Mouse (Mus musculus): Measurements from ENCODE around the gene Stpg3. TPM values are rescaled to one million over a fixed set of nuclear protein-coding genes. Genes with fewer than 3 reads are reported as not detected.

The Stpg3 gene
- 0.45 and 1.1 TPM in 2 replicates for total RNA-seq (2012; rRNA removed)

DNA sequence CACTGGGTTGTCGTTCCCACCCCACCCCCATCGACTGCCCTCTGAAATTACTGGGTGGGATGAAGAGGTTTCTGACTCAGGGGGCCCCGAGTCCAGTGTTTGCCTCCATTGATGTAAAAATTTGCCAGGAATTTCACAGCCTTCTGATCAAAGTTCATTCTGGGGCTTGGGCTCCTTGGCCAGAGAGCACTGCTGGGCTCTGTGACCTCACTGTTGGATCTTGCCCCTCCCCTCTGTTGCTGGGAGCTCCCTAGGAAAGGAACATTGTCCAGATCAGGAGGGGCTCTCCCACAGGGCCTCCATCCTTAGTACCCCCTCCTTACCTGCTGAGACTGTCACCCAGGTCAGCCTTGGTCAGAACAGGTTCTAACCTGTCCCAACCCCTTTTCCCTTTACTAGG is at the start of gene Stpg3:
Gene Stpg3, minus strand, starts transcription at position 194 of the 400 bp plus-strand sequence.
- H3K36me3 ChIP-seq (ENCODE audit: control insufficient read depth, insufficient read depth, low read length, poor library complexity, severe bottlenecking), result 0 out of 2 replicates have a peak, but pooled peaks cover 2% of the 10 kb centered on the region
- peaks cover 8 to 10% of the 10 kb centered on the region in 2 experiments; a peak in 2 of 4 replicates for H3K4me1 ChIP-seq (ENCODE audit: control insufficient read depth in 2 of 2, insufficient read depth in 2 of 2, low read length in 2 of 2, poor library complexity in 1 of 2)
- no peak for TF ChIP-seq CHD2 (IDR thresholded peaks at IDR 0.05; ENCODE audit: low read depth, low read length)
- TF ChIP-seq ZNF384 (IDR thresholded peaks at IDR 0.05; ENCODE audit: low read depth, low read length), result no peak
- no peak for TF ChIP-seq HCFC1 (IDR thresholded peaks at IDR 0.05; ENCODE audit: borderline replicate concordance, insufficient read depth, low read length)
- TF ChIP-seq MAFK (IDR thresholded peaks at IDR 0.05; ENCODE audit: insufficient read depth, low read depth, low read length), result no peak
- TF ChIP-seq ZC3H11A (IDR thresholded peaks at IDR 0.05; ENCODE audit: borderline replicate concordance, low read depth, low read length), result no peak
- peak within 1 kb of the TSS; percentile 19 to 59 for H3K4me3 ChIP-seq (ENCODE audit: insufficient read depth in 1 of 2, low read depth in 1 of 2, low read length in 2 of 2, poor library complexity in 1 of 2, severe bottlenecking in 1 of 2)
- no peaks in the 10 kb centered on the region for H3K9me3 ChIP-seq (ENCODE audit: control insufficient read depth, insufficient read depth, low read depth, low read length)
- in situ Hi-C loops (cut with MboI; ENCODE audit: low sequenced_read_pairs in 2 of 2, unreplicated experiment in 2 of 2), result no loop called here
- H3K27ac ChIP-seq (ENCODE audit: insufficient read depth, low read depth, low read length, poor library complexity, severe bottlenecking), result no peak within 1 kb of the TSS
- H3K9ac ChIP-seq (ENCODE audit: insufficient read depth, low read depth, low read length, poor library complexity, severe bottlenecking), result peak within 1 kb of the TSS; percentile 55
- no peak for DNase-seq (ENCODE audit: low read depth, low spot score)

DNA sequence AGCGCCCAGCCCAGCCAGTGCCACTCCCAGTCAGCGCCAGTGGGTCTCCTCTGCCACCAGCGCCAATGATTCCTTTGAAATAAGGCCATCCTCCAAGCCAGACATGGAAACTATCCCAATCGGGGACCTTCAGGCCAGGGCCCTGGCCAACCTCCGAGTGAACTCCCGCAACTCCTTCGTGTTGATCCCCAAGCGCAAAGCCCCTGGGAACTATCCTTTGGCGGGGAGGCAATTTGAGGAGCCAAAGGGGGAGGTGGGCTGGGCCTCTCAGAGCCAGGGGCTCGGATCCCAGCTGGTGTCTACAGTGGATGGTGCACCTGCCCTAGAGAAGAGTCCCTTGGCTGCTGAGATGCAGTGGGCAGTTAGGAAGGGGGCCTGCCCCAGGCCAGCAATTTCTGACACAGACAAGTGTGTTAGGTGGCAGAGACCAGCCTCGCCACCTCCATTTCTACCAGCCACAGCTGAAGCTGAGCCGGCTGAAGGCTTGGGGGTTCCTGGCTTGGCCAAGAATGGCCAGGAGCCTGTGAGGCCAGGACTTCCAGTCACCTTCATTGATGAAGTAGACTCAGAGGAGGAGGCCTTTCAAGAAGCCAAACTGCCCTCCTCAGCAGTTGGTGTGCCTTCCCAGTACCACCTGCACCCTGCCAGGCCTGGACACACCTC is 49.3 kb upstream of the Stpg3 start:
- Histone ChIP-seq H3K9ac (ENCODE audit: insufficient read depth, low read depth, low read length, poor library complexity, severe bottlenecking) (peak overlapping the region; percentile 86), H3K36me3 (ENCODE audit: control insufficient read depth, insufficient read depth, low read length, poor library complexity, severe bottlenecking) (peaks cover 2% of the 10 kb centered on the region; the same call in 1 of the 2 replicates), H3K9me3 (ENCODE audit: control insufficient read depth, insufficient read depth, low read depth, low read length) (no peaks in the 10 kb centered on the region), H3K27ac (ENCODE audit: insufficient read depth, low read depth, low read length, poor library complexity, severe bottlenecking) (no peak overlapping the region), H3K4me3 (ENCODE audit: insufficient read depth in 1 of 2, low read depth in 1 of 2, low read length in 2 of 2, poor library complexity in 1 of 2, severe bottlenecking in 1 of 2) (peak overlapping the region; percentile 87 to 90), H3K4me1 (ENCODE audit: control insufficient read depth in 2 of 2, insufficient read depth in 2 of 2, low read length in 2 of 2, poor library complexity in 1 of 2) (peaks cover 0 to 12% of the 10 kb centered on the region in 2 experiments; a peak in 1 of 4 replicates)
- in situ Hi-C loops (cut with MboI; ENCODE audit: low sequenced_read_pairs in 2 of 2, unreplicated experiment in 2 of 2), result no loop called here
- no peak for DNase-seq (ENCODE audit: low read depth, low spot score)
- no peak for TF ChIP-seq ZC3H11A (IDR thresholded peaks at IDR 0.05; ENCODE audit: borderline replicate concordance, low read depth, low read length)
- TF ChIP-seq CHD2 (IDR thresholded peaks at IDR 0.05; ENCODE audit: low read depth, low read length), result no peak
- TF ChIP-seq HCFC1 (IDR thresholded peaks at IDR 0.05; ENCODE audit: borderline replicate concordance, insufficient read depth, low read length), result no peak
- TF ChIP-seq MAFK (IDR thresholded peaks at IDR 0.05; ENCODE audit: insufficient read depth, low read depth, low read length), result no peak
- TF ChIP-seq ZNF384 (IDR thresholded peaks at IDR 0.05; ENCODE audit: low read depth, low read length), result no peak

DNA sequence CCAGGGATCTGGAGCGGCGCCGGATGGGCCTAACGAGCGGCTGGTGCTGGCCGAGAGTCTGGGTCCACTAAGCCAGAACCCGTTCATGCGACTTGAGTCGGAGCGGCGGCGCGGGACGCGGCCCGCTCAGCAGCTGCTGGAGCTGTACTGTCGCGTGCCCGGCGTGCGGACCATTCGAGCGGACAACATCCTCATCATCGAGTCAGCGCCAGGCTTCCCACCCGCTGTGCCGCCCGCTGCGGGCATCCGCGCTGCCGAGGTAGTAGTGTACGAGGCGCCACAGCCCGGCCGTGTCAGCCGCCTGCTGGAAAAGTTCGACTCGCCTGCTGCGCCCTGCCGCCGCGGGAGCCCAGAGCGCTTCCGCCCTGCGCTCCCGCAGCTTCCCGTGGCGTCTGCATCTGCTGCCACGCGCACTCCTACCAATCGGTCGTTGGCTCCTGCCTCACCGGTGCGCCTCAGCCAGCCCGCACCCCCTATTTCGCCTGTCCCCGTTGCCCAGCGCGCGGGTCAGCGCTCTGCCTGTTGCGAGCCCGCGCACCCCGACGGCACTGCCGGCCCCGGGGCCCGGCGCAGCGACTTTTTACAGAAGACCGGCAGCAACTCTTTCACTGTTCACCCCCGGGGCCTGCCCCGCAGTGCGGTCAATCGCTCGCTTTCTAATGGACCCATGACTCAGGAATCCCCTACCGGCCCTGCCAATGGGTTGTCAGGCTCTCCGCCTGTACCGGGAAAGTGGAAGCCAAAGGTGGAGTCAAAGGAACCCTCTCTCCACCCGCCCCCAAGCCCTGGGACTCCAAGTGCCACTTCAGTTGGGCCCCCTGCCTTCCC is 48.6 kb upstream of the Stpg3 start:
- peak overlapping the region; percentile 87 to 90 for H3K4me3 ChIP-seq (ENCODE audit: insufficient read depth in 1 of 2, low read depth in 1 of 2, low read length in 2 of 2, poor library complexity in 1 of 2, severe bottlenecking in 1 of 2)
- peak overlapping the region; percentile 86 for H3K9ac ChIP-seq (ENCODE audit: insufficient read depth, low read depth, low read length, poor library complexity, severe bottlenecking)
- H3K36me3 ChIP-seq (ENCODE audit: control insufficient read depth, insufficient read depth, low read length, poor library complexity, severe bottlenecking), result peaks cover 2% of the 10 kb centered on the region; the same call in 1 of the 2 replicates
- in situ Hi-C loops (cut with MboI; ENCODE audit: low sequenced_read_pairs in 2 of 2, unreplicated experiment in 2 of 2), result no loop called here
- H3K27ac ChIP-seq (ENCODE audit: insufficient read depth, low read depth, low read length, poor library complexity, severe bottlenecking), result peak overlapping the region; percentile 22; the same call in 1 of the 2 replicates
- no peaks in the 10 kb centered on the region for H3K9me3 ChIP-seq (ENCODE audit: control insufficient read depth, insufficient read depth, low read depth, low read length)
- peaks cover 0 to 12% of the 10 kb centered on the region in 2 experiments; a peak in 1 of 4 replicates for H3K4me1 ChIP-seq (ENCODE audit: control insufficient read depth in 2 of 2, insufficient read depth in 2 of 2, low read length in 2 of 2, poor library complexity in 1 of 2)
- no peak for DNase-seq (ENCODE audit: low read depth, low spot score)
- TF ChIP-seq ZC3H11A (IDR thresholded peaks at IDR 0.05; ENCODE audit: borderline replicate concordance, low read depth, low read length) (no peak), CHD2 (IDR thresholded peaks at IDR 0.05; ENCODE audit: low read depth, low read length) (no peak), HCFC1 (IDR thresholded peaks at IDR 0.05; ENCODE audit: borderline replicate concordance, insufficient read depth, low read length) (no peak), ZNF384 (IDR thresholded peaks at IDR 0.05; ENCODE audit: low read depth, low read length) (no peak), MAFK (IDR thresholded peaks at IDR 0.05; ENCODE audit: insufficient read depth, low read depth, low read length) (no peak)

DNA sequence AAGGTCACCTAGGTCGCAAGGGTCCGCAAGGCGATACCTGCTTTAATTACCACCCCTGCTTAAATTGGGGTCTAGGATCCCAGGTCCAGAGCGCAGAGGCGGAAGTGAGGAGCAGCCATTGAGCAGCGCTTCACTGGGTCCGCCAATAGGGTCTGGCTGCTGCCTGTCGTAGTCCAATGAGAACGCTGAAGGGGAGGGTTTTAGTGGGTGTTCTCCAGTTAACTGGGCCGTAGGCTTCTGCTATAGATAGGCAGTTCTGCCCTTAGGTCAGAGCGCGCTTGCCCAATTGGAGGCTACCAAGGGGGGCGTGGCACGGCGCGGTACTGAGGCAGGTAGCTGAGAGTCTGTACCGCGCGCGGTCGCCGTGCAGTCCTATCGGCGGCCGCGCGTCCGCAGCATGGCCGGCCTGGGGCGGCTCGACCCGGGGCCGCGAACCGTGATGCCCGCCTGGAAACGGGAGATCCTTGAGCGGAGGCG is 47.9 kb upstream of the Stpg3 start, which contains the start of gene Tprn:
Gene Tprn, plus strand, starts transcription at position 328 of the 477 bp plus-strand sequence.
- H3K9me3 ChIP-seq (ENCODE audit: control insufficient read depth, insufficient read depth, low read depth, low read length), result no peaks in the 10 kb centered on the region
- peaks cover 0 to 11% of the 10 kb centered on the region in 2 experiments; a peak in 1 of 4 replicates for H3K4me1 ChIP-seq (ENCODE audit: control insufficient read depth in 2 of 2, insufficient read depth in 2 of 2, low read length in 2 of 2, poor library complexity in 1 of 2)
- DNase-seq (ENCODE audit: low read depth, low spot score), result peak; percentile 96
- peak within 1 kb of the TSS; percentile 86 for H3K9ac ChIP-seq (ENCODE audit: insufficient read depth, low read depth, low read length, poor library complexity, severe bottlenecking)
- peak within 1 kb of the TSS; percentile 87 to 90 for H3K4me3 ChIP-seq (ENCODE audit: insufficient read depth in 1 of 2, low read depth in 1 of 2, low read length in 2 of 2, poor library complexity in 1 of 2, severe bottlenecking in 1 of 2)
- peaks cover 2% of the 10 kb centered on the region; the same call in 1 of the 2 replicates for H3K36me3 ChIP-seq (ENCODE audit: control insufficient read depth, insufficient read depth, low read length, poor library complexity, severe bottlenecking)
- TF ChIP-seq CHD2 (IDR thresholded peaks at IDR 0.05; ENCODE audit: low read depth, low read length) (peak; percentile 91), ZNF384 (IDR thresholded peaks at IDR 0.05; ENCODE audit: low read depth, low read length) (no peak)
- in situ Hi-C loops (cut with MboI; ENCODE audit: low sequenced_read_pairs in 2 of 2, unreplicated experiment in 2 of 2), result no loop called here
- peak within 1 kb of the TSS; percentile 49; the same call in 1 of the 2 replicates for H3K27ac ChIP-seq (ENCODE audit: insufficient read depth, low read depth, low read length, poor library complexity, severe bottlenecking)

All from ES-E14 (cell line).